Mouse (Mus musculus): Measurements from ENCODE around the gene Csnk1e. TPM values are rescaled to one million over a fixed set of nuclear protein-coding genes. Genes with fewer than 3 reads are reported as not detected.

Csnk1e gene
- polyA plus RNA-seq, 1 experiment from 2014 or later: 10.4 TPM

GRCm38 (mm10) chr15:79432892-79433291 lies 22.5 kb downstream of the Csnk1e start:
- H3K4me2 ChIP-seq: peak overlapping the region; percentile 43
- peak overlapping the region; percentile 21; the same call in 1 of the 2 replicates for H3K4me3 ChIP-seq (replicated peaks)
- no peak for DNase-seq
- ATAC-seq (ENCODE audit: low read depth): peak; percentile 22; the same call in 1 of the 2 replicates
- H3K27ac ChIP-seq: peak overlapping the region; percentile 81
- peak overlapping the region; percentile 6; the same call in 1 of the 2 replicates for H3K9ac ChIP-seq
- H3K4me1 ChIP-seq (replicated peaks): peaks cover 54% of the 10 kb centered on the region
- WGBS (ENCODE audit: insufficient replicate concordance): 13% methylated on average over 21 of the region's 21 CpGs
- no peaks in the 10 kb centered on the region for H3K9me3 ChIP-seq (replicated peaks)
- H3K27me3 ChIP-seq: no peaks in the 10 kb centered on the region
- peaks cover 15% of the 10 kb centered on the region for H3K36me3 ChIP-seq

GRCm38 (mm10) chr15:79432328-79432727 lies 23.0 kb downstream of the Csnk1e start:
- WGBS (ENCODE audit: insufficient replicate concordance): 37% methylated on average over 11 of the region's 11 CpGs
- peaks cover 15% of the 10 kb centered on the region for H3K36me3 ChIP-seq
- H3K27ac ChIP-seq: peak overlapping the region; percentile 81
- peaks cover 54% of the 10 kb centered on the region for H3K4me1 ChIP-seq (replicated peaks)
- no peak overlapping the region; the same call in 1 of the 2 replicates for H3K4me3 ChIP-seq (replicated peaks)
- H3K9ac ChIP-seq: no peak overlapping the region
- no peaks in the 10 kb centered on the region for H3K27me3 ChIP-seq
- DNase-seq: no peak
- H3K4me2 ChIP-seq: peak overlapping the region; percentile 43
- H3K9me3 ChIP-seq (replicated peaks): no peaks in the 10 kb centered on the region
- no peak for ATAC-seq (ENCODE audit: low read depth)

- Histone ChIP-seq H3K4me2 (peak overlapping the region; percentile 7), H3K36me3 (peaks cover 16% of the 10 kb centered on the region), H3K9me3 (replicated peaks) (no peaks in the 10 kb centered on the region), H3K27ac (peak overlapping the region; percentile 81), H3K9ac (no peak overlapping the region), H3K4me1 (replicated peaks) (peaks cover 50% of the 10 kb centered on the region), H3K4me3 (replicated peaks) (no peak overlapping the region; the same call in 1 of the 2 replicates), H3K27me3 (no peaks in the 10 kb centered on the region)
- DNase-seq (no peak), ATAC-seq (ENCODE audit: low read depth) (0 out of 2 replicates have a peak, but pooled peaks have one; percentile 27)
- WGBS (ENCODE audit: insufficient replicate concordance): 12% methylated on average over 7 of the region's 7 CpGs
Observed at GRCm38 (mm10) chr15:79431925-79432324, 23.4 kb downstream of the Csnk1e start.

GRCm38 (mm10) chr15:79430461-79431000 lies 24.8 kb downstream of the Csnk1e start:
- Histone ChIP-seq H3K4me2 (no peak overlapping the region), H3K36me3 (peaks cover 26% of the 10 kb centered on the region), H3K27me3 (no peaks in the 10 kb centered on the region), H3K4me3 (replicated peaks) (no peak overlapping the region), H3K4me1 (replicated peaks) (peaks cover 38% of the 10 kb centered on the region), H3K9ac (no peak overlapping the region), H3K27ac (no peak overlapping the region), H3K9me3 (replicated peaks) (no peaks in the 10 kb centered on the region)
- WGBS (ENCODE audit: insufficient replicate concordance): 71% methylated on average over 10 of the region's 10 CpGs
- no peak for DNase-seq
- ATAC-seq (ENCODE audit: low read depth): no peak

GRCm38 (mm10) chr15:79429994-79430393 lies 25.4 kb downstream of the Csnk1e start:
- Histone ChIP-seq H3K4me3 (replicated peaks) (no peak overlapping the region), H3K9ac (no peak overlapping the region), H3K36me3 (peaks cover 31% of the 10 kb centered on the region), H3K4me1 (replicated peaks) (peaks cover 32% of the 10 kb centered on the region), H3K27ac (no peak overlapping the region), H3K27me3 (no peaks in the 10 kb centered on the region), H3K4me2 (no peak overlapping the region), H3K9me3 (replicated peaks) (no peaks in the 10 kb centered on the region)
- DNase-seq: no peak
- WGBS (ENCODE audit: insufficient replicate concordance): 54% methylated on average over 8 of the region's 9 CpGs
- no peak for ATAC-seq (ENCODE audit: low read depth)

- Histone ChIP-seq H3K4me1 (replicated peaks) (peaks cover 28% of the 10 kb centered on the region), H3K36me3 (peaks cover 36% of the 10 kb centered on the region), H3K4me2 (no peak overlapping the region), H3K27me3 (no peaks in the 10 kb centered on the region), H3K27ac (no peak overlapping the region), H3K9me3 (replicated peaks) (no peaks in the 10 kb centered on the region), H3K4me3 (replicated peaks) (no peak overlapping the region), H3K9ac (no peak overlapping the region)
- 79% methylated on average over 12 of the region's 12 CpGs for WGBS (ENCODE audit: insufficient replicate concordance)
- no peak for DNase-seq
- no peak for ATAC-seq (ENCODE audit: low read depth)
Observed at GRCm38 (mm10) chr15:79429527-79429926, 25.8 kb downstream of the Csnk1e start.

- no peak for DNase-seq
- Histone ChIP-seq H3K36me3 (peaks cover 44% of the 10 kb centered on the region), H3K27ac (no peak overlapping the region), H3K4me3 (replicated peaks) (no peak overlapping the region), H3K27me3 (no peaks in the 10 kb centered on the region), H3K9ac (no peak overlapping the region), H3K4me1 (replicated peaks) (peaks cover 27% of the 10 kb centered on the region), H3K9me3 (replicated peaks) (no peaks in the 10 kb centered on the region), H3K4me2 (no peak overlapping the region)
- no peak for ATAC-seq (ENCODE audit: low read depth)
- WGBS (ENCODE audit: insufficient replicate concordance): 61% methylated on average over 4 of the region's 4 CpGs
Observed at GRCm38 (mm10) chr15:79428616-79429015, 26.8 kb downstream of the Csnk1e start.

GRCm38 (mm10) chr15:79427516-79427915 lies 27.9 kb downstream of the Csnk1e start:
- DNase-seq: no peak
- Histone ChIP-seq H3K9me3 (replicated peaks) (no peaks in the 10 kb centered on the region), H3K36me3 (peaks cover 53% of the 10 kb centered on the region), H3K4me2 (no peak overlapping the region), H3K27ac (no peak overlapping the region), H3K4me3 (replicated peaks) (no peak overlapping the region), H3K27me3 (no peaks in the 10 kb centered on the region), H3K4me1 (replicated peaks) (peaks cover 18% of the 10 kb centered on the region), H3K9ac (no peak overlapping the region)
- 55% methylated on average over 6 of the region's 6 CpGs for WGBS (ENCODE audit: insufficient replicate concordance)
- no peak for ATAC-seq (ENCODE audit: low read depth)

GRCm38 (mm10) chr15:79425516-79425915 lies 29.9 kb downstream of the Csnk1e start:
- H3K4me1 ChIP-seq (replicated peaks): 0 out of 2 replicates have a peak, but pooled peaks cover 2% of the 10 kb centered on the region
- DNase-seq: no peak
- 85% methylated on average over 11 of the region's 11 CpGs for WGBS (ENCODE audit: insufficient replicate concordance)
- H3K4me3 ChIP-seq (replicated peaks): no peak overlapping the region
- H3K27me3 ChIP-seq: no peaks in the 10 kb centered on the region
- H3K27ac ChIP-seq: no peak overlapping the region
- H3K4me2 ChIP-seq: no peak overlapping the region
- no peak for ATAC-seq (ENCODE audit: low read depth)
- H3K9me3 ChIP-seq (replicated peaks): no peaks in the 10 kb centered on the region
- H3K9ac ChIP-seq: no peak overlapping the region
- peaks cover 66% of the 10 kb centered on the region for H3K36me3 ChIP-seq

- H3K27ac ChIP-seq: no peak overlapping the region
- ATAC-seq (ENCODE audit: low read depth): no peak
Observed at GRCm38 (mm10) chr15:79424602-79425001, 30.8 kb downstream of the Csnk1e start.

GRCm38 (mm10) chr15:79422715-79423243 lies 32.6 kb downstream of the Csnk1e start:
- ATAC-seq (ENCODE audit: low read depth) (no peak), DNase-seq (no peak)
- Histone ChIP-seq H3K27ac (no peak overlapping the region), H3K4me2 (no peak overlapping the region), H3K9ac (no peak overlapping the region), H3K27me3 (no peaks in the 10 kb centered on the region), H3K9me3 (replicated peaks) (no peaks in the 10 kb centered on the region), H3K4me3 (replicated peaks) (no peak overlapping the region), H3K36me3 (peaks cover 66% of the 10 kb centered on the region), H3K4me1 (replicated peaks) (no peaks in the 10 kb centered on the region)
- WGBS (ENCODE audit: insufficient replicate concordance): 75% methylated on average over 6 of the region's 6 CpGs

More at GRCm38 (mm10) chr15:79424602-79425001, 30.8 kb downstream of the Csnk1e start:
- H3K36me3 ChIP-seq: peaks cover 71% of the 10 kb centered on the region
- H3K27me3 ChIP-seq: no peaks in the 10 kb centered on the region
- no peak overlapping the region for H3K4me3 ChIP-seq (replicated peaks)
- WGBS (ENCODE audit: insufficient replicate concordance): 80% methylated on average over 17 of the region's 17 CpGs
- no peaks in the 10 kb centered on the region for H3K9me3 ChIP-seq (replicated peaks)
- DNase-seq: no peak
- no peak overlapping the region for H3K9ac ChIP-seq
- H3K4me2 ChIP-seq: no peak overlapping the region
- H3K4me1 ChIP-seq (replicated peaks): no peaks in the 10 kb centered on the region

GRCm38 (mm10) chr15:79418677-79419076 lies 36.7 kb downstream of the Csnk1e start:
- Histone ChIP-seq H3K9me3 (replicated peaks) (no peaks in the 10 kb centered on the region), H3K36me3 (peaks cover 33% of the 10 kb centered on the region)
- no peak for ATAC-seq (ENCODE audit: low read depth)

More at GRCm38 (mm10) chr15:79418677-79419076, 36.7 kb downstream of the Csnk1e start:
- DNase-seq: no peak
- WGBS (ENCODE audit: insufficient replicate concordance): 77% methylated on average over 11 of the region's 11 CpGs
- Histone ChIP-seq H3K9ac (no peak overlapping the region), H3K27ac (no peak overlapping the region), H3K4me2 (no peak overlapping the region), H3K4me3 (replicated peaks) (no peak overlapping the region), H3K27me3 (no peaks in the 10 kb centered on the region), H3K4me1 (replicated peaks) (peaks cover 25% of the 10 kb centered on the region; the same call in 1 of the 2 replicates)

Data from liver, embryonic 13.5 days (tissue).